Mouse (Mus musculus) small intestine, adult 2 months (tissue): ENCODE results near the gene Rab37. TPM values are rescaled to one million over a fixed set of nuclear protein-coding genes. Genes with fewer than 3 reads are reported as not detected.

Source experiments
- H3K27ac ChIP-seq: fragments of 200-500 bp; 2 replicates; pipeline ENCODE4 v1.5.1; 2012; ENCODE audit warnings: low read depth, low read length, control low read depth, inconsistent platforms; ENCODE audit not compliant: insufficient read depth
- H3K27me3 ChIP-seq: fragments of 200-500 bp; 2 replicates; pipeline ENCODE4 v1.6.1; 2012; ENCODE audit warnings: mild to moderate bottlenecking, moderate library complexity, low read length, inconsistent platforms; ENCODE audit not compliant: control insufficient read depth, insufficient read depth
- H3K36me3 ChIP-seq: fragments of 200-500 bp; 2 replicates; pipeline ENCODE4 v1.6.1; 2012; ENCODE audit warnings: mild to moderate bottlenecking, low read length, control low read depth, inconsistent platforms; ENCODE audit not compliant: control insufficient read depth, insufficient read depth
- H3K4me1 ChIP-seq: fragments of 200-500 bp; 2 replicates; pipeline ENCODE4 v1.6.1; 2012; ENCODE audit warnings: low read length, inconsistent platforms, mixed read lengths; ENCODE audit not compliant: control insufficient read depth, insufficient read depth, insufficient read length
- H3K4me3 ChIP-seq: fragments of 200-500 bp; 2 replicates; pipeline ENCODE4 v1.5.1; 2012; ENCODE audit warnings: low read depth, mild to moderate bottlenecking, control low read depth, inconsistent platforms, low read length, moderate library complexity
- CTCF ChIP-seq: fragments of 200-500 bp; IDR thresholded peaks from 2 replicates; pipeline ENCODE4 v1.5.1; 2012; ENCODE audit warnings: low read depth, mild to moderate bottlenecking, control low read depth, inconsistent platforms, low read length, moderate library complexity, mixed read lengths; ENCODE audit not compliant: insufficient replicate concordance, insufficient read length; ENCODE audit errors: extremely low read depth
- POLR2A ChIP-seq: fragments of 200-500 bp; IDR thresholded peaks from 2 replicates; pipeline ENCODE4 v1.6.1; 2012; ENCODE audit warnings: low read depth, mild to moderate bottlenecking, control low read depth, inconsistent platforms, low read length, moderate library complexity
- WGBS: fragments of 180-500 bp; shearing (Covaris S2); methylation state at CpG from one replicate; pipeline ENCODE4 v1.1.7; 2018; 5-methylcytosine and 5-hydroxymethylcytosine counted together
- polyA plus RNA-seq: library from polyadenylated mRNA; depleted of rRNA; stranded (reverse); fragments of >200 nt; gene quantifications from 2 replicates; pipeline ENCODE4 v1.2.3, GENCODE M21; 2012

Gene Rab37
- polyA plus RNA-seq, 1 experiment = 2.2 TPM

DNA sequence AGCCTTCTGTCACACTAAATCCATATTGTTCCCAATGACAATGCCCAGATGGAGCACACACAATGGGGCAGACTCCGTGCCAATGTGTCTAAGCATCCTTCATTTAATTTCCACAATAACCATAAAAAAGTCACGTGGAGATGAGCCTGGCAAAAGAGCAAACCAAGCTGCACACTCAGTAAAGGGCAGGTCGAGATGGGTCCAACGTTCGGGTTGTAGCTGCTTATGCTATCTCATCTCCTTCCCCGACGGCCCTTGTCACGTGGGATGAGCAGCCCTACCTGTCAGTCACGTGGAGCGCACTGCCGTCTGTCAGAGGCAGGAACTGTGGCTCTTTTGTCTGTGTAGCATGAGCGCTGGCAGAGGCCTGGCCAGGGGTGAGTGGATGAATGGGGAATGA, 6.6 kb upstream of the Rab37 start:
- Histone ChIP-seq H3K27ac (peak overlapping the region; percentile 96), H3K4me3 (peak overlapping the region; percentile 39), H3K4me1 (peaks cover 16% of the 10 kb centered on the region), H3K36me3 (no peaks in the 10 kb centered on the region), H3K27me3 (no peaks in the 10 kb centered on the region)
- TF ChIP-seq CTCF (no peak), POLR2A (no peak)
- 21% methylated on average over 12 of the region's 12 CpGs for WGBS

DNA sequence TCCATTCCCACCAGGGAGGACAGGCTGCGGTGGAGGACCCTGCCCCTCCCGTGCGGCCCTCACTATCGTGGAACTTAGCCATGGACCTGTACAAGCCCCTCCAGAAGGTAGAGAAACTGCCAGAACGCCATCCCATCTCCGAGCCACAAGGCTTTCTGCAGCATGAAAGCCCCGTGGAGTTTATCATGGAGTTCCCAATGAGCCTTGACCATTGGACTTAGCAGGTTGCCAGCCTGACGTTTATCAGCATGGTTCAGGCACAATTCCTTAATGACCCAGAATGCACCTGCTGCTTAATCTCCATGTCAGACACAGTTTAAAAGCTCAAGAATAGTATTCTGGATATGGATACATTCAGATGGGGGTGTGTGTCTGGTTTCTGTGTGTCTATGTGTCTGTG, 6.2 kb upstream of the Rab37 start:
- WGBS = 37% methylated on average over 8 of the region's 8 CpGs

DNA sequence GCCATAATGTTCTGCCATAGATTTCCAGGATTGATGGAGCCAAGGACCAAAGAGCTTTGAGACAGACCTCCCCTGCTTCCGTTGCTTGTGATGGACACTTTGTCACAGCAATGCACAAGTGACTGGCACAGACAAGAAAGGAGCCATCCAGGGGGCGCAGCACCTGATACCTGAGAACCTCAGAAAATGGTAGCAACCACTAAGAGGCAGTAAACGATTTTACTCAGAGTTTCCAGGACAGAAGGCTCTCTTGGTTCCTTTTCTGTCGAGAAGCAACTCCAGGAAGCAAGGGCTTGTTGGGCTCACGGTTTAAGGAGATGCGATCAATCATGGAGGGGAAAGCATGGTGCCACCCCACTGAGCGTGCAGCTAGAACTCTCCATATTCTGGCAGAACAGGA, 5.0 kb upstream of the Rab37 start:
- TF ChIP-seq CTCF (no peak), POLR2A (no peak)
- no peak overlapping the region for H3K4me3 ChIP-seq
- no peak overlapping the region for H3K27ac ChIP-seq
- H3K27me3 ChIP-seq = no peaks in the 10 kb centered on the region; the same call in 1 of the 2 replicates
- peaks cover 16% of the 10 kb centered on the region for H3K4me1 ChIP-seq
- 66% methylated on average over 7 of the region's 7 CpGs for WGBS
- H3K36me3 ChIP-seq = no peaks in the 10 kb centered on the region

More for the DNA sequence above, 6.2 kb upstream of the Rab37 start:
- Histone ChIP-seq H3K27ac (peak overlapping the region; percentile 96), H3K27me3 (no peaks in the 10 kb centered on the region), H3K4me1 (peaks cover 16% of the 10 kb centered on the region), H3K36me3 (no peaks in the 10 kb centered on the region), H3K4me3 (peak overlapping the region; percentile 39)
- TF ChIP-seq CTCF (no peak), POLR2A (no peak)

DNA sequence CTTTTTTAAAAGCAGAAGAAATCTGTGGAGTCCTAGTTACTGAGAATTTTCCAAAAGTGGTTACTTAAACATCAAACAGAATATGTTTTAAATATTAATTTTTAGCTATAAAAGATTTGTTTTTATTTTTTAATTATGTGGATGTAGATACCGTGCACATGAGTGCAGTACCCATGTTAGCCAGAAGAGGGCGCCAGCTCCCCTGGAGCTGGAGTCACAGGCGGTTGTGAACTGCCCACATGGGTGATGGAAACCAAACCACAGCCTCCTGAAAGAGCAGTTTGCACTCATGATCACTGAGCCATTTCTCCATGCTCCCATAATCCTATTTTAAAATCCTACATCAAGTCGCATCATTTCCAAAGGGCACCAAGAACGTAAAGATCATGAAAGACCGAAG, 1.4 kb upstream of the Rab37 start:
- TF ChIP-seq CTCF = peak; percentile 84
- no peak for TF ChIP-seq POLR2A
- H3K27ac ChIP-seq = no peak overlapping the region
- H3K4me3 ChIP-seq = no peak overlapping the region
- peaks cover 5% of the 10 kb centered on the region; the same call in 1 of the 2 replicates for H3K27me3 ChIP-seq
- peaks cover 4% of the 10 kb centered on the region for H3K4me1 ChIP-seq
- WGBS = 66% methylated on average over 6 of the region's 6 CpGs
- H3K36me3 ChIP-seq = no peaks in the 10 kb centered on the region

DNA sequence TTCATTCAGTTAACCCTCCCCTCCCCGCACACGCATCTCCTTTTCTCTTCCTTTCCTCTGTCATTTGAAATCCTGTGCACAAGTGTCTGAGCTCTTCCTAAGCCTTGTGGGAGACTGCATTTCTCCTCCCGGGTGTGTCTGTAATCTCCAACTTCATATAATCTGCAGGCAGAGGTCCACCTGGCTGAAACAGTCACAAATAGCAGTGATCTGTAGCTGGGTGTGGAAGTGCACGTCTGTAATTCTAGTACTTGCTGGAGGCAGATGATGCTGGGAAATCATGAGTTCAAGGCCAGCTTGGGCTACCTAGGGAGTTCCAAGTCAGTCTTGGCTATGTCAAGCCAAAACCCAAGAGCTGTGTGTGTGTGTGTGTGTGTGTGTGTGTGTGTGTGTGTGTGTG, 909 bp downstream of the Rab37 start:
- Histone ChIP-seq H3K27me3 (peaks cover 5% of the 10 kb centered on the region; the same call in 1 of the 2 replicates), H3K4me3 (no peak overlapping the region; the same call in 1 of the 2 replicates), H3K27ac (no peak overlapping the region), H3K4me1 (no peaks in the 10 kb centered on the region; the same call in 1 of the 2 replicates), H3K36me3 (no peaks in the 10 kb centered on the region)
- no peak for TF ChIP-seq POLR2A
- WGBS = 16% methylated on average over 4 of the region's 4 CpGs

DNA sequence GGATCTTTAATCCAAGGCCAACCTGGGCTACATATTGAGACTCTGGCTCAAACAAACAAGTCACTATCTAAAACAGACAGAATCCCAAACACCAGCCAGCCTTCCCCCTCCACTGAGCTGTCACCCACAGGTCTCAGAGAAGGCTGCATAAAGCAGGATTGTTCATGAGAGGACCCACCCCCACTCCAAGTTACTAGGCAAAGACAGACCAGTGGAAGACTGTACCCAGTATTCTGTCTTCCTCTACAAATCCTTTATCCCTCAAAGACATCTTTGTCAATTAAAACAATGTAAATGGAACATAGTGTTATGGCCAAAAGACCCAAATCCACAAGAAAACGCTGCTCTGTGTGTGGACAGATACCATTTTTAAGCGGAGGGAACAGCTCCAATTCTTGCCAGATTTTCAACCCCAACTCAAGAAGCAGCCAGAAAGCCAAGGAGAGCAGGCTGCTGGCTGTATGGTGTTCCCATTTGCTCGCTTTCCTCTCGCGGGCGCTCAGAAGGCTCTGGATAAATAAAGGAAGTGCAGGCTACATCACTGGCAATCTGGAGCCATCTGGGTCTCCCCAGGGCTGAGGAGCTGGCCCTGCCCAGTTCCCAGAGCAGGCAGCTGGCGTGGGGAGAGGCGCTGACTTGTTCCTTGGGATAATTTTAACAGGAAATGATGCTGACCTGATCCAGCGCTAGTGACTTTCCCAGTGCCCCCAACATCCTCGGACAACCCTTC, 7.1 kb downstream of the Rab37 start:
- TF ChIP-seq POLR2A (no peak), CTCF (no peak)
- Histone ChIP-seq H3K36me3 (no peaks in the 10 kb centered on the region), H3K27ac (peak overlapping the region; percentile 5; the same call in 1 of the 2 replicates), H3K4me3 (no peak overlapping the region), H3K27me3 (no peaks in the 10 kb centered on the region), H3K4me1 (no peaks in the 10 kb centered on the region)
- WGBS = 46% methylated on average over 10 of the region's 10 CpGs

DNA sequence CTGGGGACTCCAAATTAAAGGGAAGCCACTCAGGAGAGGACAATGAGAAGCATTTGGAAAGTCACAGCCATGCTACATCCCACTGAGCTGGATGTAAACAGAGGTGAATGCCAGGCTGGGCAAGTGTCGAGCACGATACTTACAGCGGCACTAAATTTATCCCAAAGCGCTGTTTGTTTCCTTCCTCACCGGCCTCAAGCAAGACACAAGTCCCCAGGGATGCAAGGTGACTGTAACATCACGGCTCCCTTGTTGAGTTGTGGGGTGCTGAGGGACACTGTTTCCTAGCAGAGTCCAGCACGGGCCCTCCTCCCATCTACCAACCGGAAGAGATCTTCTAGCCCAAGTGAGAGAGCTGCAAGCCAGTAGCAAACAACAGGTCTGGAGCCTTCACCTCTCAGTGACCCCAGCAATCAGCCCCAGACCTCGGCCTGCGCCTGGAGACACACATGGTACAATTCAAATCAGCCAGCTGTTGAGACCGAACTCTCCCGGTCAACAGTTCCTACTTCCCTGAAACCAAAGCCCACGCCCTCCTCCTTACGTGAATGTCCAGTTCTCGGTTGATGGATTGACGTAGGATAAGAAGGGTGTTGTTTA, 8.1 kb downstream of the Rab37 start:
- no peaks in the 10 kb centered on the region for H3K4me1 ChIP-seq
- TF ChIP-seq CTCF (no peak), POLR2A (no peak)
- H3K36me3 ChIP-seq = no peaks in the 10 kb centered on the region
- H3K27me3 ChIP-seq = no peaks in the 10 kb centered on the region
- 27% methylated on average over 16 of the region's 16 CpGs for WGBS
- H3K27ac ChIP-seq = peak overlapping the region; percentile 5; the same call in 1 of the 2 replicates
- no peak overlapping the region for H3K4me3 ChIP-seq
